Mouse (Mus musculus) left cerebral cortex, postnatal 36 days (tissue): Measurements from ENCODE around the gene St6galnac1. TPM values are rescaled to one million over a fixed set of nuclear protein-coding genes. Genes with fewer than 3 reads are reported as not detected.
A peak's percentile ranks its signal among the peaks of the same experiment; 100 is the strongest.
"Not testable (repeated sequence)": the region's sequence is repeated elsewhere in the genome, so short reads cannot be mapped to it uniquely, and the experiment has no call there.

Experiments used
- DNase-seq, 2 experiments: peaks; one replicate each; pipeline ENCODE4 v3.0.0; 2021 to 2022; ENCODE audit warnings: low spot score in 2 of 2, mixed read lengths in 1 of 2
- intact Hi-C: fragments of 180-260 bp; cut with DNase I; formaldehyde crosslinking; loops from one replicate; pipeline ENCODE4 v1.15.1; 2025
- total RNA-seq, 2 experiments: library from RNA; stranded (reverse); gene quantifications; 2 replicates each; pipeline ENCODE4 v1.2.3; 2021

St6galnac1 gene
- total RNA-seq, 2 experiments from 2014 or later = not detected

DNA sequence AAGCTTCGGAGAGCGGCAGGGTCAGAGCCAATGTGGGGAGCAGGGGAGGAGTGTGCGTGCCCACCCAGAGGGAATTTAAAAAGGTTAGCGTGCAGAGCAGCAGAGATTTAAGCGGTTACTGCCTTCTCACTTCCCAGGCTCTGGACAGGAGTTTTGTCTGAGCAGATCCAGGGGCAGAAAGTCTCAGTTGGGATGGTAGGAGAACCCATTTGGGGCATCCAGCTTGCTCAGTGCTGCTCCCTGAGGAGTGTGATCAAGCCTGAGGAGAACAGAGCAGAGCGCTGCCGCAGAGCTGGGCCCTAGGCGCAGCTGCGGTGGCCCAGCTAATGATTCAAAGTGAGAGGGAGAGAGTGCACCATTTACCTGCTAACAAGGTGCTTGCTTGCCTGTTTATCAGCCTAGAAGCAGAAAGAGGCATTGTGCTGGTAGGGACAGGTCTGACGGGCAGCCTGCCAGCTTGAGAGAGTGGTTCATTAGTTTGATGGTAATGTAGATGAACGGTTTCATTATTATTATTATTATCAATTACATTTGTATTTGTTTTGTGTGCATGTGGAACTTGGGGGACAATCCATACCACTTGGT is 33.6 kb upstream of the St6galnac1 start:
- intact Hi-C loops = loop anchor here (1.0 to 2.0 kb wide), 2 partner anchors 138 to 166 kb away; no protein-coding TSS in a partner anchor
- DNase-seq = no peak

DNA sequence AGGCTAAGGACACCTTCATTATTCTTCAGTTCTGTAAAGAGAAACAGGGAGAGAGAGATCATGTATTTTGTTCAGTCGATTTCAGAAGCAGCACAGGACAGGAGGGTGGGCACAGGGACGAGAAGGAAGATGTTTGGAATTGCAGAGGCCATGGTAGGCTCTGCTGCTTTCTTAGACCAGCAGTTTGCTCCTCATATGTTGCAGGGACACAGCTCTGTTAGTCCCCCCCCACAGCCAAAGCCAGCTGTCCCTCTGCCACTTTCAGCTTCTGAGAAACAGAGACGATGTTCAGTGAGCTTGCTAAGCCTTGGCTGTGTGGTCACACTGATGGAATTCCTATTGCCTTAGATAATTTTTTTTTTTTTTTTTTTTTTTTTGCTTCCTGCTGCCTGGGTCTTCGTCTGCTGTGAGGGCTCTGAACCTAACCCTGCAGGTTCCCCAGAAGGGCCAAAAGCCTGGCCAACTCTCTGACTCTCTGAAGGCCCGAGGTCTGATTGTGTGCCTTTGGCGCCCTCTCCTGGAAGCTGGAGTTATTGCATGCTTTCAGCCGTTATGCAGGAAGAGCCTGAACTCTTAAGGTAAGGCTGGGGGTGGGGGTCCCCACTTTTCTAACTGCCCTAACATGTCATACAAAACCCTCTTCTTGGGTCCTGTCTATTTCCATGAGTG is 32.8 kb upstream of the St6galnac1 start:
- intact Hi-C loops = loop anchor here (1.0 to 2.0 kb wide), 2 partner anchors 137 to 165 kb away; no protein-coding TSS in a partner anchor
- DNase-seq = peak; percentile 68 to 80

DNA sequence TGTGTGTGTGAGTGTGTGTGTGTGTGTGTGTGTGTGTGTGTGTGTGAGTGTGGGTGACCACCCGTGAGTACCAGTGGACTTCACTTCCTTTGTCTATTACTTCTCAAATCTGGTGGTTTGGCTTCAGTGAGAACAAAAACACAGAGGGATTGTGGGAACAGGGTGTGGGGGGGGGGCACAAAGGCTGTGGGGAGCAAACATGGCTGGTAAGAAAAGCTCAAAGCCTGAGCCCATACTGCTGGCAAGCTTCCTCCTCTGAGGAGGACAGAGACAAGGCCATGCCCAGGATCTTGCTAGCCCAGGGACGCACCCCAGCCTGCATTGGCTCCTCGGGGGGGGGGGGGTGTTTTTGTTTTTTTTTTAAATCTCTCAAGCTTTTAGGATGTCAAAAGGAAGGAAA is 32.2 kb upstream of the St6galnac1 start:
- intact Hi-C loops = no loop called here
- DNase-seq = no peak

DNA sequence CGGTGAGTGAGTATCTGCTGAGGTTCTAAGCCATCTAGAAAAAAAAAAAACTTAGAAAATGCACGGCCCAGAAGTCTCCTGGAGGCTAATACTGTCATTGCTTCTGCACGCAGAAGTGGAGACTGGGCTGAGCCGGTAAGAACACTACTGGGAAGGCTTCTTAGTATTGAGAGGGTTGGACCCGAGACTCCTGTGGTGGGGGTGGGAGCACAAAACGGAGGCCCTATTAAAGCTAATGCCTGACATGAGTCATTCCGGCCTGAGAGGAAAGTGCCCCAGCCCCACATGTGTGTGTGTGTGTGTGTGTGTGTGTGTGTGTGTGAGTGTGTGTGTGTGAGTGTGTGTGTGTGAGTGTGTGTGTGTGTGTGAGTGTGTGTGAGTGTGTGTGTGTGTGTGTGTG is 31.8 kb upstream of the St6galnac1 start:
- intact Hi-C loops = no loop called here
- no peak for DNase-seq

DNA sequence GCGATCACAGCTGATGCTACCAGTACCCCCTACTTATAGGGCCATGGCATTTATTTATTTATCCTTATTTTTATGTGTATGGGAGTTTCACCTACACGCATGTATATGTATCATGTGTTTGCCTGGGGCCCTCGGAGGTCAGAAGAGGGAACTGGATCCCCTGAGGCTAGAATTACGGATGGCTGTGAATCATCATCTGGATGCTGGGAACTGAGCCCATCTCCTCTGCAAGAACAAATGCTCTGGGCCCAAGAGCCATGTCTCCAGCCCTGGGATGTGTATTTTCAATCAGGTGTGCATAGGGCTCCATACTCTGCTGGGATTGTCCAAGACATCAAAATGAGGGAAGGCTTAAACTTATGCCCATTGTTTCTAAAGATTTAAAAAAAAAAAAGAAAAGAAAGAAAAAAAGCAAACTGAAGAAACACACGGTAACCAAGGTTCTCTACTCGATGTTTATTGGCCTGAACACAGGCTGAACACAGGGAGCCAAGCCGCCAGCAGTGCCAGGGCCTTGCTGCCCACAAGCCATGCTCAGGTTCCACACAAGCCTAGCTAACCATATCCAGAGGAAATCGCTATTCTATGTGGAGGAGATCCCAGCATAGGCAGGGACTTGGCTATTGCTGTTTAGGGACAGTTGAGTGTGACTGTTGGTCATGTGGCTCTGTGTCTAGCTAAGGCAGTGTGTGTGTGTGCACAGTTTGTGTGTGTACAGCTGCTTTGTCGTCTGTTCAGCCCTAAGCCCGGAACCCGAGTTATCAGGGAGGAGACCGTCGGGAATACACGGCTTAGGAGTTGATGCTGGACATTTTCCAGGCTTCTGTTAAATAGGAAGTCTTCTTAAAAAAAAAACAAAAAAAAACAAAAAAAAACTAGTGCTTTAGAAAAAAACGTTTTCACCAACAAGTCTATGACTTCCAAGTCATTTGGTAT is 31.1 kb upstream of the St6galnac1 start:
- intact Hi-C loops = no loop called here
- DNase-seq = no peak

DNA sequence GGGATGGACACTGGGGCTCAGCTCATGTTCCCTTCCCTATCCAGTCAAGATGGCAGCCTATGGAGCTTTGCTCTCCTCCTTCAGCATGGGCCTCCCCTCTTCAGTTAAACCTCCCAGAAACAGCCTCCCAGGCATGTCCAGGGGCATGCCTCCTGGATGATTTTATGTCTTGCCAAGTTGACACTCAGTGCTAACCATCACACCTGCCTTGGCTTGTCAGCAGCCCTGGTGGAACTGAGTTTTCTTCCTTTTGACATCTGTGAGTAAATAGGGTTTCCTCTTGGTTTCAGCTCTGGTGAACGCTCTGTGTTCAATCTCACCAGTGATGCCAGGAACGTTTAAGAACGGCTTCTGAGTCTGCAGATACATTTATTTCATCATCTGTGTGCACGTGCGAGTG is 27.4 kb upstream of the St6galnac1 start:
- intact Hi-C loops = no loop called here

DNA sequence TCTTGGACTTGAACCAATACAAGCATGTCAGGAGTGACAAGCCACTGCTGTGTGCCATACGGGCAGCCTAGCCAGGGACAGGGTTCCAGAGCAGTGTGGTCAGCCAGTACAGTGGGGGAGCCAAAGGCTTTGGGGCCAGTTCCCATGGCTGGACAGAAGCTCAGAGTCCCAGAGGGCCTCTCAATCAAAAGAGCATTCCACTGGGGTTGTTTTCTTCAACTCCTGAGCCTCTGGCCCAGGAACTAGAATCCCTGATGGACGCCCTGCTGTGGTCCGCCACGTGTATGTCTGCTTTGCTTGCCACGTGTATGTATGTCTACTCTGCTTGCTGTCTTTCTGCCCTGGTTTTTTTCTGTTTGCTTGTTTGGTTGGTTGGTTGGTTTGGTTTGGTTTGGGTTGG is 25.8 kb upstream of the St6galnac1 start:
- intact Hi-C loops = no loop called here

More for the DNA sequence above, 27.4 kb upstream of the St6galnac1 start:
- DNase-seq = no peak

DNA sequence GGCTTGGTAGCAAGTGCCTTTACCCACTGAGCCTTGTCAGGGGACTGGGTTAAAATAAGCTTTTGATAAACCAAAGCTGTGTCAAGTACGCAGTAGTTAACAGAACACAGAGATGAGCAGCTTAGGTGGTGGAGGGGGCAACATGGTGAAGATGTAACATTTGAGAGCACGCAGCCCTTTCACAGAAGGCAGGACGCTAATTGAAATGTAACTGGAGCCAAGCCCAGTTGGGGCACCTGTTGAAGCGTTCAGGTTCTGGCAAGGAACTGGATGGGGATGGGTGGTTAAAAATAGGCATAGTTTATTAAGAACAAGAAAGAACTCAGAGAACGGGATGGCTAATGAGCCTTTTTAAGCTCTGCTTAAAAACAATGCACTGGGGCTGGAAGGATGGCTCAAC is 24.1 kb upstream of the St6galnac1 start:
- no peak for DNase-seq
- intact Hi-C loops = no loop called here

More for the DNA sequence above, 25.8 kb upstream of the St6galnac1 start:
- no peak for DNase-seq

DNA sequence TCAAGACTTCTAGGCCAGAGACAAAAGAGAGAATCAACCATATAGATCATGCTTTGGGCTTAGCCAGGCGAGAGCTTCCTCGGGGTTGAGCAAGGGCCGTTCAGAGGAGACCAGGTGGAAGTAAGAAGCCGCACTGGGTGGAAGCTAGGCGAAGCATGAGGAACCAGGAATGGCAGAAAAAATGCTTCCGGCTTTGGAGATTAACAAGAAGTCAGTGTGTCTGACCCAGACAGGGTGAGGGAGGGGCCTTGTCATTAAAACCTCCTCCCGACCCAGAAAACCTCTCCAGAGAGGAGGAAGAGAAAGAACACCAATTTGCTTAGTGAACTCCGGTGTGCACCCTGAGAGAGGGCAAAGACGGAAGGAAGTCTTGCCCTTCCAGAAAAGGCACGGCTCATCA is 8.9 kb upstream of the St6galnac1 start:
- intact Hi-C loops = no loop called here
- DNase-seq = no peak

DNA sequence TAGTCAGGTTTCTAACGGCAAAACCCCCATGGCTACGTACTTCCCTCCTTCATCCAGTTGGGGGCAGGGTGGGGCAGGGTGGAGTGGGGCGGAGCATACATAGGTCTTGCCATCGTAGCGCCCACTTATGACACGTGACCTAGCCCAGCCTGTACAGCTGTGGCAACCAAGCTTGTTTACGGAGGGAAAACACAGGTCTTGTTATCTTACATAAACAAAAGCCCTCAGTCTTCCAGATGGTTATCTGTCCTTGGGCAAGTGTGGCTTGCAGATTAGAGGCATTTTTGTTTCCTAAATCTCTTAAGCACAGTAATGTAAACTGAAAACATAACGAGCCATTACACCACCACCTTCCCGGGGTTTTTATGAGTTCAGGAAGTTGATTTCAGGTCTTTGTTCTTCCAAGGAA is 7.4 kb upstream of the St6galnac1 start:
- intact Hi-C loops = no loop called here
- no peak for DNase-seq

DNA sequence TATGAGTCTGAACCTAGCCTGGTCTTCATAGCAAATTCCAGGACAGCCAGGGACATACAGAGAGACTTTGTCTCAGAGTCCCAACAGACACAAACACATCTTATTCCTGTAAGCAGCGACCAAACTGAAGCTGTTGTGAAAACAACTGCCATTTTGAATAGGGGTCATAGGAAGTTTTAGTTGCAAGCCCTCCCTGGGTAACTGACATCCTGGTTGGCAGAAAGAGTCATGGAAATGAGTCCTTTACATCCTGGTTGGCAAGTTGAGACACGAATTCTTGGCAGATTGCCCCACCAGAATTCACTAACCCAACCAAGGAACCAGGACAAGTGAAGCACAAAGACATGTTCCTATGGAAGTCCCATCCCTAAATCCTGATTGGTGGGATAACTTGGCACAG is 2.1 kb downstream of the St6galnac1 start:
- DNase-seq = no peak
- intact Hi-C loops = no loop called here

DNA sequence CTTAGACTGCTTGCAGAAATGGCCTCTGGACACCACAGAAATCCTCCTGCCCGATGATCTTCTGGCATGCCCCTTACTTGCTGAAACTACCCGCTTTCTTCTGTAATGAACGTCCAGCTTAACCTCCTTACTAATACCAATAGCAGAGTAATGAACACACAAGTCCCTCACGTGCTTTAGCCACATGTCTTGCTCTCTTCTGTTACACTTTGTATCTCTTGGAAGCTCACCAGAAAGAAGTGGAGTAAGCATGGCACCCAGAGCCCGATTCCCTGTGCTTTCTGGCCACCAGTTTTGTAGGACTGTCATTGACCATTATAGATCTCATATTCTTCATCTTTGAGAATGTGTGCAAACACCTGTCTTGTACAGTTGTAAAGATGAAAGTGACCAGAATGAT is 5.4 kb downstream of the St6galnac1 start:
- intact Hi-C loops = no loop called here
- DNase-seq = no peak

DNA sequence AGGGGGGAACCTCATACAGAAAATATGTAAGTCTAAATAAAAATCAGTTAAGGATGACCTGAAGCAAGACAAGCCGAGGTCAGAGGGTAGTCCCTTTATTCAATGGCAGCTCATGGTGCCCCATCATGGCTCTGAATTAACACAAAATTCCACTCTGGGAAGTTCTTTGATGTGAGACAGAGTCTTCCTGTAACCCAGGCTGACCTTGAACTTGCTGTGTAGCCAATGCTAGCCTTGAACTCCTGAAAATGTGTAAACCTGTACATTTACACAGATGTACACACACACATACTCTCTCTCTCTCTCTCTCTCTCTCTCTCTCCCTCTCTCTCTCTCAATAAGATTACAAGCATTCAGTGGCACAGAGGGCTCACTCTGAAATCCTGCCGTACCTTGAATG is 10.4 kb downstream of the St6galnac1 start:
- intact Hi-C loops = no loop called here
- no peak for DNase-seq

DNA sequence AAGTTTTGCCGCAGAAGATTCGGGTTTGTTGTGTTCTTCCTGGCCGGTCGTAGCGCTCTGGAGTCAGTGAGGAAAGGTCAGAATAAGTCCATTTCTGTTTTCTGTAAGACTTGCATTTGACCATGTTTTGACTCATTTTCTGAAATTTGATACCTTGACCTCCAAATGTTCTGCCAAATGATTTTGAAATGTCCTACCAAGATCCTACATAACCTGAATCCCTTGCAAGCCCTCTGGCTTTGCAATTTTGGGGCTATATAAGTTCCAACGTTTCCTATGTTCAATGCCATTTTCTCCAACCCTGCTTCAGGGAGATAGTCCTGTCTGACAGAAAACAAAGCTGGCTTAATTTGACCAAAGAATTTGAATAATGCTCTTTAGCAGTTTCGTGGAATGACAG is 11.0 kb downstream of the St6galnac1 start:
- DNase-seq = no peak
- intact Hi-C loops = no loop called here

DNA sequence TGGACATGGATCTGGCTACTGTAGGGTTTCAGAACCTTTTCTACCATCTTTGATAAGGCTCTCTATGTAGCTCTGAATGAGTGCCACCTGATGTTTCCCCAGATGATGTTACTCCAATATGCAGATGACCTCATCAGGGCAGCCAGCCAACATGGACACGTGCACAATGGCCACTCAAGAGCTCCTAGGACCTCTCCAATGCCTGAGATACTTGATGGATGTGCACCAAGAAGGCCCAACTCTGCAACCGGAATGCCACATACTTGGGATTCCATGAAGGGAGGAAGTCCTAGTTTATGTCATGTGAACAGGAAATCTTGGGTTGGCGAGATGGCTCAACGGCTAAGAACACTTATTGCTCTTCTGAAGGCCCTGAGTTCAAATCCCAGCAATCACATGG is 20.1 kb downstream of the St6galnac1 start:
- no peak for DNase-seq
- intact Hi-C loops = no loop called here

DNA sequence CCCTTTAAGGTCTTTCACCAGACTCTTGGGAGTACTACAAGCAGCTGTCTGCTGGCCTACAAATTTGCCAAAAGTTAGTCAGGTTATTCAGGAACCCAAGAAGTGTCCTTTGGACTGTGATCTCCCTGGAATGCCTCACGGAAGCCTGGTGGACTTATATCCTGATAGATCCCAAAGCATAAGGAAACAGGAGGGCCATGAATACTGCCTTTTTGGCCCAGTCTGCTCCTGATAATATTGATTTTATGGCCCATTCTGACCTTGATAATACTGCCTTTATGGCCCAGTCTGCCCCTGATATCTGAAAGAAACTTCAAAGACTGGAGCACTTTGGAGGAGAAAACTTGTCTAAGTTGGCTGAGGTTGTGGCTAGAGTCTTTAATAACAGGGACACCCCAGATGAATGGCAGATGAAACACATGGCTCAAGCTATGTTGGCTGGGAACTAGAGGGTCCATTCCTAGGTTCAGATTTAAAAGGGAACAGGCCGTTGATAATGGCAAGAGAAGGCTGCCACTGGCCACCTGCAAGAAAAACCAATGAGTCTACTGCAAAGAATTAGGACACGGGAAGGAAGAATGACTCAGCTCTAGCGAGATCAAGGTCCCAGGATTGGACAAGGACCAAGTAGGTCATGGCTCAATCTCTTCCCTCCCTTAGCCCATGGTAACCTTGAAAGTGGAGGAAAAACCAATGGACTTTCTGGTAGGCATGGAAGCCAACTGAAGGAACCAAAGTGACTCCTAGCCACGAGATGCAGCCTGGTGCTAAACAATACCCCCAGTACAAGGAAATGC is 21.4 kb downstream of the St6galnac1 start:
- intact Hi-C loops = no loop called here
- DNase-seq = no peak

DNA sequence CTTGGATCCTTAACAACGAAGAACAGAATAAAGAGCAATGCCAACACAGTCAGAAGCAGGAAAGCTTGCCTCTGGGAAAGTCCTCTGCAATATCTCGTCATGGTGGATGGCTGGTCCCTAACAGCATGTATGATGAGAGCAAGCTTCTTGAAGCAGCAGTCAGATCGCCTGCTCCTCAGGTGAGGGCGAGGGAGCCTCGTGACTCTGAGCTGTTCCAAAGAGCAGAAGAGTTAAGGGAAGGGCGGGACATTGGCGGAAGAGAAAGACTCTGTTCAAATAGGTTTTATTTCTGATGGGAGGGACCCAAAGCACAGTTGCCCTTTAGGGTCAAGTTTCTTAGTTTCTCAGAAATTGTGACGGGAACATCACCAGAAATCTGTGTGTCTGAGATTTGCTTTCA is 25.6 kb downstream of the St6galnac1 start:
- intact Hi-C loops = loop anchor here (2.0 kb wide), 1 partner anchor 25 kb away; the partner anchor contains the start of gene St6galnac1
- DNase-seq = no peak

DNA sequence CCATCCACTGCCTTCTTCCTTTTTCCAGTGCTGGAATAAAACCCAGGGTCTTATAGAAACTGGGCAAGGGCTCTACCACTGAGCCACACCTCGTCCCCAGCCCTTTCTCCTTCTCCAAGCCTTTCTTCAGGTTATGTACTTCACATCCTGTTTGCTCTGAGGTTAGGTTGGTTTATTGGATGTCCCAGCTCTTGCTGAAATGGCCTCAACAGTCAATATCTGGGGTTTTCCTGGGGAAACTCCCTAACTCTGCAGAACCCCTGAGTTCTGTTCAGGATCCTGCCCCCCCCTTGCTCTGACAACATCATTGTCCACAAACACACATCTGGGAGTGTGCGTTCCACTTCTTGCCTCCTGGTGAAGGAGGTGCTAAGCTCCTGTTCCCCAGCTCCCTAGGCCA is 26.6 kb downstream of the St6galnac1 start:
- intact Hi-C loops = loop anchor here (2.0 kb wide), 1 partner anchor 26 kb away; the partner anchor contains the start of gene St6galnac1
- not testable (repeated sequence) for DNase-seq

DNA sequence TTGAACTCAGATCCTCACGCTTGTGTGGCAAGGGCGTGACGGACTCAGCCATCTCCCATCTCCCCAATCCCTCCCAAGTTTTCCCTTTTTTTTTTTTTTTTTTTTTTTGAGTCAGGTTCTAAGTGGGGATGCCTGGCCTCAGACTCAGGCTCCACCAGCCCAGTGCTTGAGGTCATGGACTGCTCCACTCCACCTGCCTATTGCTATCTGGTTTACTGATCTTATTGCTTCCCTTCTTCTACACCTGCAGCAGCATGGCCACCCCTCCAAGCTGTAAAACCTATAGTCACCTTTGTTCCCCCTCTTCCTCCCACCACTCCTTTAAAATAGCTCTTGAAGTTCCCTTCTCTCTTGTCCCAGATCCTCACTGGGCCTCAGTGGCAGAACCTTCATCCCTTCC is 28.5 kb downstream of the St6galnac1 start:
- intact Hi-C loops = not testable (repeated sequence)

More for the DNA sequence above, 28.5 kb downstream of the St6galnac1 start:
- DNase-seq = not testable (repeated sequence)
